Mouse (Mus musculus): ENCODE measurements around the gene Cd46. TPM values are rescaled to one million over a fixed set of nuclear protein-coding genes. Genes with fewer than 3 reads are reported as not detected.

The Cd46 gene
- total and polyA plus RNA-seq, 3 experiments = 0.50 to 1.3 TPM; not detected in 1

DNA sequence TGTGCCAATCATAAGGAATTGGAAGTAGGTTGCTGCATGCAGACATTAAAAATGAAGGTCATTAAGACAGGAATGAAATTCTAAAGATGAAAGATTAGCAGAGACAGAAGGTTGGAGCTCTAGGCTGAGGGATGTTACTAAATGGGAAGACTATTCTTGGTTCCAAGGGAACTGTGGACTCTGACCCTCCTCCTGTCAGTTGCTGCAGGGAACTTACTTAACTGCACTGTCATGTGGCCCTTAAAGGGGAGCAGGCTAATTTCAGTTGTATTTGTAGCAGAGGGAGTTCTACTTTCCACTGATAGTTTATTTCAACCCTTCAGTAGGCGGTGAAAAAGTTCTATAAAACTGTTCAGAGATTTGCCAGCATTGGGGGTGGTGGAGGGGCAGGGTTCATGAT lies 54.1 kb downstream of the Cd46 start:
- DNase-seq (ENCODE audit: low read depth, low spot score) = no peak
- no peaks in the 10 kb centered on the region for H3K27me3 ChIP-seq (ENCODE audit: control insufficient read depth in 1 of 2, insufficient read depth in 2 of 2, low read length in 2 of 2)
- no peak overlapping the region for H3K4me3 ChIP-seq (ENCODE audit: control insufficient read depth in 1 of 2, insufficient read depth in 1 of 2, low read depth in 2 of 2, low read length in 2 of 2)
- peaks cover 2 to 11% of the 10 kb centered on the region in 2 experiments; a peak in 2 of 4 replicates for H3K36me3 ChIP-seq (ENCODE audit: control insufficient read depth in 1 of 2, insufficient read depth in 2 of 2, low read length in 2 of 2)
- H3K9ac ChIP-seq (ENCODE audit: control insufficient read depth, low read depth, low read length, poor library complexity, severe bottlenecking) = no peak overlapping the region
- peaks cover 7 to 10% of the 10 kb centered on the region in 2 experiments; a peak in 3 of 4 replicates for H3K4me1 ChIP-seq (ENCODE audit: control insufficient read depth in 1 of 2, insufficient read depth in 2 of 2, low read length in 2 of 2)
- no peaks in the 10 kb centered on the region for H3K9me3 ChIP-seq (replicated peaks; ENCODE audit: insufficient read depth, low read length)
- H3K27ac ChIP-seq (ENCODE audit: control insufficient read depth, low read depth, low read length) = no peak overlapping the region
- no peaks in the 10 kb centered on the region for H3K79me2 ChIP-seq (ENCODE audit: control insufficient read depth, insufficient read depth, low read length, poor library complexity)
- no peak for TF ChIP-seq TAL1 (IDR thresholded peaks at IDR 0.05; ENCODE audit: low read length)
- no peak for TF ChIP-seq JUND (IDR thresholded peaks at IDR 0.05; ENCODE audit: low read depth, low read length)
- no peak for TF ChIP-seq ZNF384 (IDR thresholded peaks at IDR 0.05; ENCODE audit: low read depth, low read length)
- no peak for TF ChIP-seq SIN3A (IDR thresholded peaks at IDR 0.05; ENCODE audit: low read length)
- no peak for TF ChIP-seq MAZ (IDR thresholded peaks at IDR 0.05; ENCODE audit: low read depth, low read length)
- no peak for TF ChIP-seq TBP (IDR thresholded peaks at IDR 0.05; ENCODE audit: low read depth, low read length)
- TF ChIP-seq NELFE (IDR thresholded peaks at IDR 0.05; ENCODE audit: low read depth, low read length) = no peak
- no peak for TF ChIP-seq SMC3 (IDR thresholded peaks at IDR 0.05; ENCODE audit: low read depth, low read length)
- no peak for TF ChIP-seq UBTF (IDR thresholded peaks at IDR 0.05; ENCODE audit: borderline replicate concordance, insufficient read depth, low read depth, low read length)
- no peak for TF ChIP-seq HCFC1 (IDR thresholded peaks at IDR 0.05; ENCODE audit: low read depth, low read length)
- no peak for TF ChIP-seq NRF1 (IDR thresholded peaks at IDR 0.05; ENCODE audit: insufficient read depth, low read depth, low read length, poor library complexity, severe bottlenecking)
- no peak for TF ChIP-seq CTCF (IDR thresholded peaks at IDR 0.05 in 2 of 3, conservative IDR thresholded peaks at IDR 0.05 in 1 of 3; ENCODE audit: control insufficient read depth in 1 of 3, insufficient read depth in 1 of 3, low read depth in 2 of 3, low read length in 3 of 3, poor library complexity in 1 of 3, severe bottlenecking in 1 of 3)
- no peak for TF ChIP-seq CHD1 (IDR thresholded peaks at IDR 0.05; ENCODE audit: low read depth, low read length)
- TF ChIP-seq MYB (IDR thresholded peaks at IDR 0.05; ENCODE audit: low read depth, low read length) = no peak
- no peak for TF ChIP-seq BHLHE40 (IDR thresholded peaks at IDR 0.05; ENCODE audit: borderline replicate concordance, low read depth, low read length)
- TF ChIP-seq MAFK (IDR thresholded peaks at IDR 0.05; ENCODE audit: borderline replicate concordance, low read depth, low read length) = no peak
- no peak for TF ChIP-seq TCF12 (IDR thresholded peaks at IDR 0.05; ENCODE audit: low read depth, low read length)
- TF ChIP-seq RCOR1 (IDR thresholded peaks at IDR 0.05; ENCODE audit: low read depth, low read length) = no peak
- TF ChIP-seq GABPA (IDR thresholded peaks at IDR 0.05; ENCODE audit: low read depth, low read length) = no peak

DNA sequence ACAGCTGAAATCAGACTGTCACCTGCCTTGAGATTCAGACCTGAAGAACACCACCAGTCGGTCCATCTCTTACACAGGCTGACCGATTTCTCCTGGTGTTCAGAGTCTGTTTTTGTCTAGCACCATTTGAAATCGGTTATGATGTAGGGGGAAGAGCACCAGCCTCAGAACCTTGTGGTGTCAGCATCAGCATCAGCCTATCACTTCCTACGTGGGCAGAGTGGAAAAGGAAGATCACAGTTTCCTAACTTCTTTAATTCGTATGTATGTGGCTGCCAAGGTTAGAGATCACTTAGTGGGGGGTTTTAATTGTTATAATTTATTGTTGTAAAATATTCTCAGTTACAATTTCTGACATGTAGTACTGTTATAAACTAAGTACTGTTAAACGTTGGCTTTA lies 54.6 kb downstream of the Cd46 start:
- Histone ChIP-seq H3K27ac (ENCODE audit: control insufficient read depth, low read depth, low read length) (no peak overlapping the region), H3K36me3 (ENCODE audit: control insufficient read depth in 1 of 2, insufficient read depth in 2 of 2, low read length in 2 of 2) (peaks cover 2 to 13% of the 10 kb centered on the region in 2 experiments; a peak in 2 of 4 replicates), H3K27me3 (ENCODE audit: control insufficient read depth in 1 of 2, insufficient read depth in 2 of 2, low read length in 2 of 2) (no peaks in the 10 kb centered on the region), H3K4me3 (ENCODE audit: control insufficient read depth in 1 of 2, insufficient read depth in 1 of 2, low read depth in 2 of 2, low read length in 2 of 2) (no peak overlapping the region), H3K9me3 (replicated peaks; ENCODE audit: insufficient read depth, low read length) (no peaks in the 10 kb centered on the region), H3K79me2 (ENCODE audit: control insufficient read depth, insufficient read depth, low read length, poor library complexity) (no peaks in the 10 kb centered on the region), H3K9ac (ENCODE audit: control insufficient read depth, low read depth, low read length, poor library complexity, severe bottlenecking) (no peak overlapping the region), H3K4me1 (ENCODE audit: control insufficient read depth in 1 of 2, insufficient read depth in 2 of 2, low read length in 2 of 2) (peaks cover 12 to 13% of the 10 kb centered on the region in 2 experiments; a peak in 3 of 4 replicates)
- no peak for DNase-seq (ENCODE audit: low read depth, low spot score)
- TF ChIP-seq ZC3H11A (IDR thresholded peaks at IDR 0.05; ENCODE audit: low read depth, low read length) (no peak), TBP (IDR thresholded peaks at IDR 0.05; ENCODE audit: low read depth, low read length) (no peak), MAFK (IDR thresholded peaks at IDR 0.05; ENCODE audit: borderline replicate concordance, low read depth, low read length) (no peak)

Measured in MEL (cell line).